Mouse (Mus musculus) stomach, embryonic 14.5 days (tissue): ENCODE data around the gene Ccdc117. TPM values are rescaled to one million over a fixed set of nuclear protein-coding genes. Genes with fewer than 3 reads are reported as not detected.
"Not testable (repeated sequence)": the region's sequence is repeated elsewhere in the genome, so short reads cannot be mapped to it uniquely, and the experiment has no call there.

Experiments
- ATAC-seq: fragments of 200-750 bp; cut with Nextera tagmentation; 2 replicates; pipeline ENCODE4 v1.8.0; 2017; ENCODE audit warnings: low read depth, moderate TSS enrichment; ENCODE audit not compliant: insufficient number of reproducible peaks, insufficient read depth, low FRiP score
- H3K27ac ChIP-seq: fragments of 300-500 bp; sonication (generic); 2 replicates; pipeline ENCODE4 v1.5.1; 2014; ENCODE audit warnings: mild to moderate bottlenecking, low read length, moderate library complexity, mixed read lengths
- H3K27me3 ChIP-seq: fragments of 300-500 bp; sonication (generic); 2 replicates; pipeline ENCODE4 v1.6.1; 2014; ENCODE audit warnings: low read length, control low read depth, mixed read lengths; ENCODE audit not compliant: control insufficient read depth, insufficient read depth
- H3K36me3 ChIP-seq: fragments of 300-500 bp; sonication (generic); 2 replicates; pipeline ENCODE4 v1.6.1; 2014; ENCODE audit warnings: mild to moderate bottlenecking, control low read depth, low read length, moderate library complexity, mixed read lengths; ENCODE audit not compliant: control insufficient read depth, insufficient read depth
- H3K4me1 ChIP-seq: fragments of 300-500 bp; sonication (generic); 2 replicates; pipeline ENCODE4 v1.6.1; 2014; ENCODE audit warnings: low read length, control low read depth, mixed read lengths; ENCODE audit not compliant: control insufficient read depth, insufficient read depth
- H3K4me2 ChIP-seq: fragments of 300-500 bp; sonication (generic); replicated peaks from 2 replicates; pipeline ENCODE4 v1.6.1; 2014; ENCODE audit warnings: low read depth, low read length, control low read depth
- H3K4me3 ChIP-seq: fragments of 300-500 bp; sonication (generic); 2 replicates; pipeline ENCODE4 v1.5.1; 2014; ENCODE audit warnings: low read depth, low read length, control low read depth
- H3K9ac ChIP-seq: fragments of 300-500 bp; sonication (generic); replicated peaks from 2 replicates; pipeline ENCODE4 v1.6.1; 2014; ENCODE audit warnings: low read depth, mild to moderate bottlenecking, control low read depth, low read length, moderate library complexity, mixed read lengths
- H3K9me3 ChIP-seq: fragments of 300-500 bp; sonication (generic); 2 replicates; pipeline ENCODE4 v1.6.1; 2016; ENCODE audit warnings: low read depth, low read length, control low read depth; ENCODE audit not compliant: control insufficient read depth
- WGBS: fragments of 180-500 bp; shearing (Covaris S2); extraction: QIAGEN DNeasy Blood & Tissue Kit; methylation state at CpG from one replicate; pipeline ENCODE4 v1.1.7; 2014; 5-methylcytosine and 5-hydroxymethylcytosine counted together
- polyA plus RNA-seq: library from polyadenylated mRNA; unstranded; fragments of >200 nt; fragmentation: Nextera tagmentation; extraction: Ambion mirVana; gene quantifications from 2 replicates; pipeline ENCODE4 v1.2.1, GENCODE M21; 2014

The Ccdc117 gene
- polyA plus RNA-seq, 1 experiment from 2014 or later, result 19.4 TPM

GRCm38 (mm10) chr11:5542482-5543185 is 647 bp upstream of the Ccdc117 start:
- Histone ChIP-seq H3K9me3 (no peaks in the 10 kb centered on the region), H3K4me2 (peak overlapping the region; percentile 73), H3K27ac (no peak overlapping the region), H3K4me3 (peak overlapping the region; percentile 93), H3K36me3 (peaks cover 16% of the 10 kb centered on the region), H3K4me1 (peaks cover 15% of the 10 kb centered on the region), H3K9ac (no peak overlapping the region), H3K27me3 (no peaks in the 10 kb centered on the region)
- no peak for ATAC-seq
- WGBS, result 49% methylated on average over 5 of the region's 5 CpGs

- Histone ChIP-seq H3K9ac (peak overlapping the region; percentile 96), H3K4me3 (peak overlapping the region; percentile 93), H3K9me3 (no peaks in the 10 kb centered on the region), H3K27me3 (no peaks in the 10 kb centered on the region), H3K4me2 (peak overlapping the region; percentile 73), H3K4me1 (peaks cover 15% of the 10 kb centered on the region), H3K27ac (peak overlapping the region; percentile 76; the same call in 1 of the 2 replicates), H3K36me3 (peaks cover 19% of the 10 kb centered on the region)
- whole genome bisulfite sequencing, result 1% methylated on average over 28 of the region's 28 CpGs
- ATAC-seq, result 0 out of 2 replicates have a peak, but pooled peaks have one; percentile 8
Observed at GRCm38 (mm10) chr11:5541230-5541798, 673 bp downstream of the Ccdc117 start.

DNA sequence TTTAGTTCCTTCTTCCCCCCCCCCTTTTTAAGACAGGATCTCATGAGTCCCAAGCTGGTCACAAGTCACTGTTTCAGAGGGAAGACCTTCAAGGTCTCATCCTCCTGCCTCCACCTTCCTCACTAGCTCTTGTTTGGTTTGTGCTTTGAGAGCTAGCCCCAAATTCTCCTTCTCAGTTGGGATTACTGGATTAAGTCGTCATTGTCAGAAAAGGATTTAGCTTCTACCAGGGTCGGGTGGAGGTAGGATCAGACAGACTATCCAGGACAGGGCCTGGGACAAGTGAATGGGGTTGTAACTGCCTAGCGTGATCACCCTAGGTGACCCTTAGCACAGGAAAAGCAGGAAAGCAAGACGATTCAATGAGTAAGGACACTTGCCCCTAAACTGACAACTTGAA is 1.7 kb downstream of the Ccdc117 start:
- Histone ChIP-seq H3K27ac (no peak overlapping the region), H3K27me3 (no peaks in the 10 kb centered on the region), H3K9ac (no peak overlapping the region), H3K9me3 (no peaks in the 10 kb centered on the region), H3K36me3 (peaks cover 21% of the 10 kb centered on the region), H3K4me2 (peak overlapping the region; percentile 73), H3K4me3 (peak overlapping the region; percentile 93), H3K4me1 (peaks cover 15% of the 10 kb centered on the region)
- no peak for ATAC-seq
- WGBS, result 48% methylated on average over 4 of the region's 4 CpGs

- not testable (repeated sequence) for H3K4me3 ChIP-seq, ATAC-seq, H3K9ac ChIP-seq, H3K27ac ChIP-seq, H3K4me2 ChIP-seq, H3K27me3 ChIP-seq, H3K9me3 ChIP-seq
- WGBS, result 85% methylated on average over 4 of the region's 4 CpGs
- Histone ChIP-seq H3K4me1 (peaks cover 15% of the 10 kb centered on the region), H3K36me3 (peaks cover 47% of the 10 kb centered on the region)
Observed at GRCm38 (mm10) chr11:5537454-5537853, 4.5 kb downstream of the Ccdc117 start.

- peaks cover 60% of the 10 kb centered on the region for H3K36me3 ChIP-seq
- no peak overlapping the region for H3K4me2 ChIP-seq
Observed at GRCm38 (mm10) chr11:5533108-5533507, 8.9 kb downstream of the Ccdc117 start.

DNA sequence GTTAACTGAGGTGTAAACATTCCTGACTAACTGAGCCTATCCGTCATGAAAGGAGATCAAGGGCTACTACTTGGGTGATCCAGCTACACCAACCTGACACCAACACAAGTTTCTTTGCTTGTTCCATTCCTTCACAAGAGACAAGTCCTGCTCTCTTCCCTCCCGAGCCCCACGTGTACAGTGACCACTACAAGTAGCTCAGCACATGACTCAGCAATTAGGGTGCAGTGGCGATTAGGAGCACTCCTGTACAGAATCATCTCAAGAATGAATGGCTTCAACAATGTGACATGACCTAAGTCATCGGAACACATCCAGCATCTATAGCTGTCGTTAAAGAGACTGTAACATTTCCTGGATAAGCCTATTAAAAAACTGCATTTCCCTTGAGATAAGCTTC is 11.3 kb downstream of the Ccdc117 start:
- H3K27ac ChIP-seq, result no peak overlapping the region
- 65% methylated on average over 6 of the region's 6 CpGs for WGBS
- H3K4me1 ChIP-seq, result no peaks in the 10 kb centered on the region
- peaks cover 73% of the 10 kb centered on the region for H3K36me3 ChIP-seq
- H3K4me2 ChIP-seq, result no peak overlapping the region
- H3K4me3 ChIP-seq, result no peak overlapping the region
- H3K27me3 ChIP-seq, result no peaks in the 10 kb centered on the region
- ATAC-seq, result no peak
- H3K9me3 ChIP-seq, result no peaks in the 10 kb centered on the region
- no peak overlapping the region for H3K9ac ChIP-seq

More at GRCm38 (mm10) chr11:5533108-5533507, 8.9 kb downstream of the Ccdc117 start:
- H3K4me3 ChIP-seq, result no peak overlapping the region
- WGBS, result 76% methylated on average over 5 of the region's 5 CpGs
- no peaks in the 10 kb centered on the region for H3K4me1 ChIP-seq
- no peak overlapping the region for H3K27ac ChIP-seq
- H3K9me3 ChIP-seq, result no peaks in the 10 kb centered on the region
- no peak for ATAC-seq
- no peaks in the 10 kb centered on the region for H3K27me3 ChIP-seq
- H3K9ac ChIP-seq, result no peak overlapping the region

GRCm38 (mm10) chr11:5530172-5530571 is 11.8 kb downstream of the Ccdc117 start:
- WGBS, result 77% methylated on average over 5 of the region's 5 CpGs
- no peak overlapping the region for H3K9ac ChIP-seq
- H3K9me3 ChIP-seq, result no peaks in the 10 kb centered on the region
- H3K4me2 ChIP-seq, result no peak overlapping the region
- no peak overlapping the region for H3K27ac ChIP-seq
- no peak for ATAC-seq
- H3K4me3 ChIP-seq, result no peak overlapping the region
- H3K4me1 ChIP-seq, result no peaks in the 10 kb centered on the region
- no peaks in the 10 kb centered on the region for H3K27me3 ChIP-seq
- peaks cover 78% of the 10 kb centered on the region for H3K36me3 ChIP-seq

DNA sequence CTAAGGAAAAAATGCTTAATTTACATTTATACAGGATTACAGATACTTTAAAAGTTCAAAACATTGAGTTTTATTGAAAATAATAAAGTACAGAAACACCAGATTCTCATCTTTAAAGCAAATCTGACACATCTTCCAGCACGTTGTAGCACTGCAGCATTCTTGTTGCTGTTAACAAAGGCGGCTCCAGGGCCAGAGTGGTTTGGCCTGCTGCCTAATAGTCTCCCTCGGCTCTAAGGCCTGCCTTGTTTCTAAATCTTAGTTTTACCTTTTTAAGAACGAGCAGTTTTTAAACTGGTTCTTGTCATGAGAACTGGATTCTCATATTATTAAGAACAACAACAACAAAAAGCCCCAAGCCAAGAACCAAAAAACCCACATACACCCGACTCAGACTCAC is 13.1 kb downstream of the Ccdc117 start:
- Histone ChIP-seq H3K4me3 (no peak overlapping the region), H3K27me3 (no peaks in the 10 kb centered on the region), H3K4me1 (no peaks in the 10 kb centered on the region), H3K36me3 (peaks cover 78% of the 10 kb centered on the region), H3K9ac (no peak overlapping the region), H3K9me3 (no peaks in the 10 kb centered on the region), H3K27ac (no peak overlapping the region), H3K4me2 (no peak overlapping the region)
- WGBS, result 54% methylated on average over 5 of the region's 5 CpGs
- ATAC-seq, result no peak
